Mouse (Mus musculus) heart, embryonic 13.5 days (tissue): ENCODE measurements around the gene Hs3st3a1. TPM values are rescaled to one million over a fixed set of nuclear protein-coding genes. Genes with fewer than 3 reads are reported as not detected.

ENCODE experiments used
- ATAC-seq: fragments of 200-750 bp; cut with Nextera tagmentation; 2 replicates; pipeline ENCODE4 v1.8.0; 2017; ENCODE audit warnings: moderate TSS enrichment; ENCODE audit not compliant: insufficient number of reproducible peaks, low FRiP score, low TSS enrichment; ENCODE audit errors: extremely low read depth
- H3K27ac ChIP-seq: fragments of 300-500 bp; sonication (generic); replicated peaks from 2 replicates; pipeline ENCODE4 v1.5.1; 2015; ENCODE audit warnings: moderate library complexity, mild to moderate bottlenecking, inconsistent platforms
- H3K27me3 ChIP-seq: fragments of 300-500 bp; sonication (generic); replicated peaks from 2 replicates; pipeline ENCODE4 v1.6.1; 2015; ENCODE audit warnings: mild to moderate bottlenecking, inconsistent platforms
- H3K36me3 ChIP-seq: fragments of 300-500 bp; sonication (generic); 2 replicates; pipeline ENCODE4 v1.6.1; 2015; ENCODE audit warnings: mild to moderate bottlenecking, inconsistent platforms
- H3K4me1 ChIP-seq: fragments of 300-500 bp; sonication (generic); 2 replicates; pipeline ENCODE4 v1.6.1; 2015; ENCODE audit warnings: inconsistent platforms
- H3K4me2 ChIP-seq: fragments of 300-500 bp; sonication (generic); 2 replicates; pipeline ENCODE4 v1.6.1; 2015; ENCODE audit warnings: inconsistent platforms, mild to moderate bottlenecking, moderate library complexity
- H3K4me3 ChIP-seq: fragments of 300-500 bp; sonication (generic); 2 replicates; pipeline ENCODE4 v1.5.1; 2015; ENCODE audit warnings: moderate library complexity, mild to moderate bottlenecking, inconsistent platforms
- H3K9ac ChIP-seq: fragments of 300-500 bp; sonication (generic); 2 replicates; pipeline ENCODE4 v1.6.1; 2015; ENCODE audit warnings: inconsistent platforms, mild to moderate bottlenecking, moderate library complexity
- H3K9me3 ChIP-seq: fragments of 300-500 bp; sonication (generic); 2 replicates; pipeline ENCODE4 v1.6.1; 2016; ENCODE audit warnings: inconsistent platforms
- WGBS: fragments of 180-500 bp; shearing (Covaris S2); methylation state at CpG from one replicate; pipeline ENCODE4 v1.1.7; 2015; ENCODE audit warnings: mixed read lengths; 5-methylcytosine and 5-hydroxymethylcytosine counted together
- polyA plus RNA-seq: library from polyadenylated mRNA; unstranded; fragments of >200 nt; fragmentation: Nextera tagmentation; extraction: Ambion mirVana; gene quantifications from 2 replicates; pipeline ENCODE4 v1.2.1, GENCODE M21; 2015

Gene Hs3st3a1
- polyA plus RNA-seq, 1 experiment from 2014 or later, result 0.35 TPM

- Histone ChIP-seq H3K4me1 (peaks cover 11% of the 10 kb centered on the region), H3K9me3 (no peaks in the 10 kb centered on the region), H3K27ac (no peak overlapping the region), H3K36me3 (no peaks in the 10 kb centered on the region), H3K4me2 (no peak overlapping the region), H3K27me3 (peaks cover 47% of the 10 kb centered on the region), H3K9ac (no peak overlapping the region), H3K4me3 (no peak overlapping the region)
- 69% methylated on average over 9 of the region's 9 CpGs for WGBS
- no peak for ATAC-seq
These were observed 81.8 kb downstream of the Hs3st3a1 start for GRCm38 (mm10) chr11:64516712-64517589.

- Histone ChIP-seq H3K9me3 (no peaks in the 10 kb centered on the region), H3K4me3 (no peak overlapping the region), H3K36me3 (no peaks in the 10 kb centered on the region), H3K27ac (no peak overlapping the region), H3K4me2 (no peak overlapping the region), H3K27me3 (peaks cover 51% of the 10 kb centered on the region), H3K9ac (no peak overlapping the region), H3K4me1 (peaks cover 7% of the 10 kb centered on the region; the same call in 1 of the 2 replicates)
- WGBS, result 73% methylated on average over 6 of the region's 6 CpGs
- ATAC-seq, result no peak
These were observed 83.2 kb downstream of the Hs3st3a1 start for GRCm38 (mm10) chr11:64518146-64518841.

- Histone ChIP-seq H3K4me2 (no peak overlapping the region), H3K4me1 (0 out of 2 replicates have a peak, but pooled peaks cover 2% of the 10 kb centered on the region), H3K36me3 (no peaks in the 10 kb centered on the region), H3K9me3 (no peaks in the 10 kb centered on the region), H3K4me3 (no peak overlapping the region), H3K9ac (no peak overlapping the region), H3K27me3 (peaks cover 40% of the 10 kb centered on the region), H3K27ac (no peak overlapping the region)
- WGBS, result 81% methylated on average over 8 of the region's 8 CpGs
- no peak for ATAC-seq
These were observed 89.0 kb downstream of the Hs3st3a1 start for GRCm38 (mm10) chr11:64523993-64524570.

DNA sequence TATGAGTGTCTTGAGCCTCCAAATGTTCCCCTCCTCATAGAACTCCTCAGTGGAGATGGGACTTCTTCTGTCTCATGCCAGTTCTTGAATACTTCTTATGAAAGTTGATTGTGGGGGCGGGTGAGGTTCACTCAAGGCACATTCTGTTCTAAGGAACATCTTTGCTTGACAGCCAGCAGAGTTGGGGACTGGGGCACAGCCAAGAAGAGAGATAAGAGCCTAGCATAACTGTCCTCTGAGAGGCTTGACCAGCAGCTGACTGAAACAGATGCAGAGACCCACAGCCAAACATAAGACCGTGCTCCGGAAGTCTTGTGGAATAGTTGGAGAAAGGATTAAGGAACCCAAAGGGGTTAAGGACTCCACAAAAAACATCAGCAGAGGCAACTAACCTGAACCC is 102.1 kb downstream of the Hs3st3a1 start:
- Histone ChIP-seq H3K36me3 (no peaks in the 10 kb centered on the region), H3K4me1 (peaks cover 8% of the 10 kb centered on the region), H3K9ac (no peak overlapping the region), H3K27me3 (peaks cover 17% of the 10 kb centered on the region; the same call in 1 of the 2 replicates), H3K4me3 (no peak overlapping the region), H3K9me3 (no peaks in the 10 kb centered on the region), H3K27ac (no peak overlapping the region), H3K4me2 (no peak overlapping the region)
- WGBS, result 66% methylated on average over 3 of the region's 3 CpGs
- ATAC-seq, result no peak

GRCm38 (mm10) chr11:64541866-64542265 is 106.7 kb downstream of the Hs3st3a1 start:
- Histone ChIP-seq H3K9me3 (no peaks in the 10 kb centered on the region), H3K9ac (no peak overlapping the region), H3K4me3 (no peak overlapping the region), H3K4me2 (no peak overlapping the region), H3K4me1 (peaks cover 42% of the 10 kb centered on the region), H3K27ac (no peak overlapping the region), H3K27me3 (peaks cover 19% of the 10 kb centered on the region; the same call in 1 of the 2 replicates), H3K36me3 (no peaks in the 10 kb centered on the region)
- WGBS, result 62% methylated on average over 9 of the region's 9 CpGs
- no peak for ATAC-seq

DNA sequence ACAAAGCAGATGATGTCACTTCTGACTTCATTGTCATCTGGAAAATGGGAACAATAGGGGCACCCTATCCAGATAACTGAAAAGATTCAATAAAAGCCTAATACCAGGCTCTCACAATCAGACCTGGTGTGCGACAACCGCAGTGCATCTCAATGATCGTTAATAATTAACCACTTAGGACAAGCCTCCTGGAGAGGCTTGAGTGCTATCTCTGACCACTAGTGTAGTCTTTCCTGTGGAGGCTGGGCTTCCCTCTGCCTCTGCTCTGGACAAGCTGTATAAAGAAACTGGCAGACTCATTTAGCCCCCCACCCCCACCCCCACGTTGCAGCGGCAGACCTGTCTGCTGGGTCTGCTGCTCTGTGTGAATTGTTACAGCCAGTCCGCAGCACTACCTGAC is 107.2 kb downstream of the Hs3st3a1 start:
- Histone ChIP-seq H3K36me3 (no peaks in the 10 kb centered on the region), H3K4me2 (no peak overlapping the region), H3K9ac (no peak overlapping the region), H3K27ac (no peak overlapping the region), H3K4me3 (no peak overlapping the region), H3K4me1 (peaks cover 42% of the 10 kb centered on the region), H3K27me3 (peaks cover 19% of the 10 kb centered on the region; the same call in 1 of the 2 replicates), H3K9me3 (no peaks in the 10 kb centered on the region)
- no peak for ATAC-seq
- 46% methylated on average over 6 of the region's 6 CpGs for WGBS

DNA sequence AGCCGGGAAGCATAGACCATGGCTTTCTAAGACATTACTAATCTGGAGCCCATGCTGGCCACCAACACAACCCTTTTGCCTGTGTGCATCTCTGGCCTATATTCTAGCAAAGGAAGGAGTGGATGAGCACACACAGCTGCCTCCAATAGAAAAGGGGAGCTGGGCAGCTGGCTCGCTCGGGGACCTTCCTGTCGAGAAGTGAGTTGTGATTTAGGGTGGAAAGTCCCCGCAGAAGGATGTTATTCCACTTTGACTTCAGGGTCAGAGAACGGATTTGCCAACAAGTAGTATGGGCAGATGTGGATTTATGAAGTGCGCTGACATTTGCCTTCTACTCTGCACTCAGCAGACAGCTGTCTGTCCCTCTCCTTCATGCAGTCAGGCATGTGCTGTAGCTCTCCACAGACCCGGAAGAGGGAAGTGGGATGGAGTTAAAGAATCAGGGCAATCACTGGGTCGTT is 108.1 kb downstream of the Hs3st3a1 start:
- ATAC-seq, result no peak
- peaks cover 19% of the 10 kb centered on the region; the same call in 1 of the 2 replicates for H3K27me3 ChIP-seq
- WGBS, result 57% methylated on average over 9 of the region's 9 CpGs
- peaks cover 45% of the 10 kb centered on the region for H3K4me1 ChIP-seq
- H3K4me2 ChIP-seq, result no peak overlapping the region
- H3K36me3 ChIP-seq, result no peaks in the 10 kb centered on the region
- H3K4me3 ChIP-seq, result no peak overlapping the region
- H3K9me3 ChIP-seq, result no peaks in the 10 kb centered on the region
- H3K27ac ChIP-seq, result no peak overlapping the region
- H3K9ac ChIP-seq, result no peak overlapping the region

GRCm38 (mm10) chr11:64544236-64544635 is 109.1 kb downstream of the Hs3st3a1 start:
- no peaks in the 10 kb centered on the region for H3K9me3 ChIP-seq
- no peak for ATAC-seq
- no peak overlapping the region for H3K27ac ChIP-seq
- no peak overlapping the region for H3K9ac ChIP-seq
- 35% methylated on average over 5 of the region's 5 CpGs for WGBS
- peaks cover 19% of the 10 kb centered on the region; the same call in 1 of the 2 replicates for H3K27me3 ChIP-seq
- peaks cover 45% of the 10 kb centered on the region for H3K4me1 ChIP-seq
- H3K4me2 ChIP-seq, result no peak overlapping the region
- no peaks in the 10 kb centered on the region for H3K36me3 ChIP-seq
- no peak overlapping the region for H3K4me3 ChIP-seq

DNA sequence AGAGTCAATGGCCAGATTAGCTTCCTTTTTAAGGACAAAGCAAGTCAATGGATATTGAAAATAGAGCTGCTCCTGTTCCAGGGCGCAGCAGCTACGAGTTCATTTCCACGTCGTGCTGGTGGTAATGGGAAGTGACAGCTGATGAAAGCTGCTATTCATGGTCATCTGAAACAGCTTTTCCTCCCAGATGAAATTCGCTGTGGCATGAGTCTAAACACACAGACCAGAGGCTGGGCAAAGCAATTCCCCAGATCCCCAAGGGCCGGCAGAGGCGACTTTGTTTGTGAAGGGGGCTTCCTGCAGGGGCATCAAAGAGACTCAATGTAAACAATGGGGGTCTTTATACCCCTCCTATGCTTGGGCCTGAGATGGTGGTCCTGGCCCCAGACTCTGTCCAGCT is 114.2 kb downstream of the Hs3st3a1 start:
- H3K9ac ChIP-seq, result no peak overlapping the region

GRCm38 (mm10) chr11:64549955-64550354 is 114.8 kb downstream of the Hs3st3a1 start:
- Histone ChIP-seq H3K9me3 (no peaks in the 10 kb centered on the region), H3K36me3 (no peaks in the 10 kb centered on the region), H3K9ac (no peak overlapping the region), H3K27me3 (peaks cover 20% of the 10 kb centered on the region; the same call in 1 of the 2 replicates), H3K27ac (no peak overlapping the region), H3K4me3 (no peak overlapping the region), H3K4me2 (no peak overlapping the region), H3K4me1 (peaks cover 15% of the 10 kb centered on the region)
- no peak for ATAC-seq
- 61% methylated on average over 8 of the region's 8 CpGs for WGBS

More for the DNA sequence above, 114.2 kb downstream of the Hs3st3a1 start:
- H3K27ac ChIP-seq, result no peak overlapping the region
- H3K9me3 ChIP-seq, result no peaks in the 10 kb centered on the region
- WGBS, result 35% methylated on average over 7 of the region's 7 CpGs
- no peaks in the 10 kb centered on the region for H3K36me3 ChIP-seq
- no peak for ATAC-seq
- peaks cover 19% of the 10 kb centered on the region; the same call in 1 of the 2 replicates for H3K27me3 ChIP-seq
- H3K4me2 ChIP-seq, result no peak overlapping the region
- no peak overlapping the region for H3K4me3 ChIP-seq
- peaks cover 20% of the 10 kb centered on the region for H3K4me1 ChIP-seq

- 86% methylated on average over 2 of the region's 2 CpGs for WGBS
- ATAC-seq, result no peak
These were observed 123.2 kb downstream of the Hs3st3a1 start for GRCm38 (mm10) chr11:64558282-64558681.

More at GRCm38 (mm10) chr11:64558282-64558681, 123.2 kb downstream of the Hs3st3a1 start:
- H3K27me3 ChIP-seq, result 0 out of 2 replicates have a peak, but pooled peaks cover 11% of the 10 kb centered on the region
- no peaks in the 10 kb centered on the region for H3K36me3 ChIP-seq
- H3K9ac ChIP-seq, result no peak overlapping the region
- peaks cover 9% of the 10 kb centered on the region for H3K4me1 ChIP-seq
- no peak overlapping the region for H3K4me3 ChIP-seq
- no peaks in the 10 kb centered on the region for H3K9me3 ChIP-seq
- no peak overlapping the region for H3K27ac ChIP-seq
- H3K4me2 ChIP-seq, result no peak overlapping the region
